Mouse (Mus musculus) gastrocnemius, postnatal 10 days (tissue): Measurements from ENCODE around the gene Mapk13. TPM values are rescaled to one million over a fixed set of nuclear protein-coding genes. Genes with fewer than 3 reads are reported as not detected.

Experiments
- DNase-seq: peaks from one replicate; pipeline ENCODE4 v3.0.0; 2021; ENCODE audit warnings: mixed read lengths
- total RNA-seq, 2 experiments: library from RNA; stranded (reverse); gene quantifications; 2 replicates each; pipeline ENCODE4 v1.2.3; 2021

The Mapk13 gene
- total RNA-seq, 2 experiments from 2014 or later = 0.90 to 0.92 TPM

DNA sequence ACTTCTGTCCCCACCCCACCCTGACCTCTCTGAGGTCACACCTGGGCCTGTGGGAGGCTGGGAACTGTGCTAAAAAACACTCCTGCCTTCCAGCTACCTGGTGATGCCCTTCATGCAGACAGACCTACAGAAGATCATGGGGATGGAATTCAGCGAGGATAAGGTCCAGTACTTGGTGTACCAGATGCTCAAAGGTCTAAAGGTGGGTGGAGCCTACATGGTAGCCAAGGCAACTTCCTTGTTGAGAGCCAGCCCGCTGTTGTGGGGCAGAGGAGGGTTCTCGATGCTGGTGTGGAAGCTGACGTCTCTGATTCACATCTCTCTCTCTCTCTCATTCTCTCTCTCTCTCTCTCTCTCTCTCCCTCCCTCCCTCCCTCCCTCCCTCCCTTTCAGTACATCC is 6.1 kb downstream of the Mapk13 start:
- DNase-seq = no peak

DNA sequence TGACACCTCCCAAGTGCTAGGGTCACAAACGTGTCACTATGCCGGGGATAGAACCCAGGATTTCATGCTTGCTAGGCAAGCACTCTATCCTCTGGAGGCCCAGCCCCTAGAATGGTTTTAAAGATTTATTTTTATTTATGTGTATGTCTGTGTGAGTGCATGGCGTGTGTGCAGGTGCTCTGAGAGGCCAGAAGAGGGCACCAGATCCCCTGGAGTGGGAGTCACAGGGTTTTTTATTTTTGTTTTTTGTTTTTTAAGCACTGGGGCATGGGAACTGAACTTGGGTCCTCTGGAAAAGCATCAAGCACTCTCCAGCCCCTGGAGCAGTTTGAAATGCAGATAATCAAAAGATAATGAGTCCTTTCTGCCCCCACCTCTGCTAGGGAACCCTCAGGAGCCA is 7.7 kb downstream of the Mapk13 start:
- no peak for DNase-seq

DNA sequence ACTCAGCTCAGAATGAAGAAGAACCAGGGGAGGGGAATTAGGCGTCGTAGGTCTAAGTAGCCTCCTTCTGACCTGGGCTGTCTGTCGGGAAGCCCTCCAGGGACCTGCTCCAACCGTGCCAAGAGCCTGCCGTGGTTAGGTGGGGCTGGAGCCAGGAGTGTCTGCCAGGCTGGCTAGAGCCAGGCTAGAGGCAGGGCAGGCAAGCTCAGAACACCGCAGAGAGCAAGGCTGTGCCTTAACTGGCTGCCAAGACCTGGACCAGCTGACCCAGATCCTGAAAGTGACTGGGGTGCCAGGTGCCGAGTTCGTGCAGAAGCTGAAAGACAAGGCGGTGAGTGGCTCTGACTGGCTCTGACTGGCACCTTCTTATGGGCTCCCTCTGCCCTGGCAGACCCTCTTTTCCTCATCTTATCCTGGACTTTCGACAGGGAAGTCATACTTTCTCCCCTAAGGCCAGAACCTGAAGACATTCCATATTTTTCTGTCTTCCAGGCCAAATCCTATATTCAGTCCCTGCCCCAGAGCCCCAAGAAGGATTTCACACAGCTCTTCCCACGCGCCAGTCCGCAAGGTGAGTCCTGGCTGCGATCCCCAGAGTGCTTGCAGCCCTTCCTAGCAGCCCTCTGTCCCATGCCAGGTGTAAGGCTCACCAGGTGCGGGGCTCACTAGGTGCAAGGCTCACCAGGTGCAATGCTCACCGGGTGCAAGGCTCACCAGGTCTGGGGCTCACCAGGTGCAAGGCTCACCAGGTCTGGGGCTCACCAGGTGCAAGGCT is 8.3 kb downstream of the Mapk13 start:
- peak; percentile 55 for DNase-seq

DNA sequence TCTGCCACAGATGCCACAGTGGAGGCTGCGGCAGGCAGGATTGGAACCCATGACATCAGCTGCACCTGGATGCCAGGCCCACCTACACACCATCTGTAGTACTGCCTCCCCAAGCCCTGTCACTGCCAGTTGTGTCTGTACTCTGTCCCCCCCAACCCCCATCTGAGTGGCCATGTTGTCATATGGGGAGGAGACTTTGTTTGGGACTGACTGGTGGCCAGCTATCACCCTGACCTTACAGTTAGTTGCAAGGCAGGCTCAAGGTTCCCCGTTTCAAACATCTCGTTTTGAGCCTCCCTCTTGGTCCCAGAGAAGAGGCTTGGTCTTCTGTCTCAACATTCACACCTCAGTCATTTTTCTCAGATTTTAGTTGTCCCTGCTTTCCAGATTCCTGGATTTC is 10.6 kb downstream of the Mapk13 start:
- DNase-seq = no peak

DNA sequence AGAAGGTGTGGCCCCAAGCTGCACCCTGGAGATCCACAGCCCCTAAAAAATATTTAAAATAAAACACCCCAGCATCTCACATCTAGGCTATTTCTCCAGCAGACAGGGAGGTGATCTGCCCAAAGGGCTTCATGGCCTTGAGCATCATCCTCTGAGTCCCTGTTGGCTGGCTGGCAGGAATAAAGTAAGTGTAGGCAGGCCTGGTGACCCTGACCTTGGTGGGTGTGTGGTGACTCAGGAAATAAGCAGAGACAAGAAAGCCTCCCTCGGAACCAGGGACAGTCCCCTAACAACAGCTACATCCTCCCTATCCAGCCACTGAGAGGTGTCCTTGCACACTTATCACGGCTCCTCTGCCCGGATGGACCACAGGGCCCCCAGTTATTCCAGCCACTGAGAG is 11.7 kb downstream of the Mapk13 start:
- DNase-seq = no peak

DNA sequence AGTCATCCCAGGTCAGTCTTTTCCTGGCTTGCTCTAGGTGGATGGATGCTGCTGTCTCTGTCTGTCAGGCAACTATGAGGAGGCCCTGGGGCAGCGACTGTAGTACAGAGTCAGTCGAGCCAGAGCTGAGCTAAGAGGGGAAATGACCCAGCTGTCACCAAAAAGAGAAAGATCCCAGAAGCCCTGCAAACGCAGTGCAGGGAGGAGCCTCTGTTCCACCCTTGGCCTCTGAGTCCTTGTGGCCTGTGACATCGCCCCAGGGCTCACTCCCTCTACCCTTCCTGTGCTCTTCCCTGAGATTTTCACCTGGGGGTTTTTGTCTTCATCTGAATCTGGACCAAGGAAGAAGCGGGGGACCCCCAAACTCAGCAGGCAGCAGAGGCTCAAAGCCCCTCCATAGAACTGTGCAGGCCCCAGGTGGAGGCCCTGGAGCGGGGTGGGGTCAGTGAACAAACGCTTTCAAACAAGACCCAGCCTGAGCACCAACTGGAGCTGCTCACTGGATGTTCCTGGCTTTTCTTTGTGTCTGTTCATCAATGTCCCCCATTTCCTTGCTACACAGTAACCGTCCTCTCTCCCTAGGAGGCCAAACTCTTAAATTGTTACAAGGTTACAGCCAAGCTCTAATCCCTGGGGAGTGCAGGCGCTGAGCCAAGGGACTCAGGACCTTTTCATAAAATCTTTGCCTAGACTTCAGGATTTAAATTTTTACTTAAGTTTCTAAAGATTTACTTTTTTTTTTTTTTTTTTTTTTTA is 12.4 kb downstream of the Mapk13 start:
- DNase-seq = no peak

DNA sequence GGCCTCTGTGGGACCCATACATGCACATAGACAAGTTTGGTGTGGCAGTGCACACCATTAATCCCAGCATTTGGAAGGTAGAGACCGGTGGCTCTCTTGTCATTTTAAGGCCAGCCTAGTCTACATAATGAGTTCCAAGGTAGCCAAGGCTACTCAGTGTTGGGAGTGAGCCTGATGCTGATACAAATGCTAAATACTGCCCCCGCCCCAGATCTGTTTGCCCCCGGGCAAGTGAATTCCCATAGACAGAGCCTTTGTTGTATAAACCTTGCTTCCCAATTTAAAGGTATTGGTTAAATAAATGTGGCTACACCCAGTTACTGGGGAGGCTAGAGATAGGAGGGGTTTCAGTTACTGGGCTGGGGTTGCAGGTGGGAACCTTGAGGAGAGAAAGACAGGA is 15.9 kb downstream of the Mapk13 start:
- no peak for DNase-seq

DNA sequence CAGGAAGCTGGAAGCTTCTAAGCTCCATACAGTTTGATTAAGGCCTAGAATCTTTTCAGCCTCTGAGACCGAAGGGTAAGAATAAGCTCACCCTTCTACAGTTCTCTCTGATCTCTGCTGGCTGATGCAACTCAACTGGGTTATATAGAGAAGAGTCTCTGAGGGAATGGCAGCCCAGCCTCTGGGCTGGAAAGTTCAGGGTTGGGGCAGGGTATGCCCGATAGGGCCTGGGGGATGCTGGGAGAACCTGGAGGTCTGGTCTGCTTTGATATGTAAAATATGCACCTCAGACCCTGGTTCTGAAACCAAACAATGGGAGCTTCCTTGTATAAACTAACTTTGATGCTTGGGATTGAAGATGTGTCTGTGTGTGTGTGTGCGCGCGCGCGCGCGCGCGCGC is 18.4 kb downstream of the Mapk13 start:
- no peak for DNase-seq

DNA sequence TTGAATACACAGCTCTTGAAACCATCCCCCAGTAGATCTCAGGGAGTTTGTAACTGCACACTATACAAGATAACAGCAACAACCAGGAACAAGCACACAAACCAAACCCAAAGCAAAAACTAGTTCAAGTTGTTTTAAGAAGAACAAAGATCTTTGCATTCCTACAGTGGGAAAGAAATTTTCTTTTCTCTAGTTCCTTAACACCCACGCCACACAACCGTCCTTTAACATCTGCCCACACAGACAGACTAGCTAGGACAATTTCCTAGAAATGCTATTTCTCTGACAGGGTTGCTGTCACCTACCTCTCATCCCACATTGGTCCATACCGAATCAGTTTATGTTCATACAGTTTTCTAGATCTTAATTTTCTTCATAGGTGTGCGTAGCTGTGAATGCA is 27.9 kb downstream of the Mapk13 start:
- no peak for DNase-seq

DNA sequence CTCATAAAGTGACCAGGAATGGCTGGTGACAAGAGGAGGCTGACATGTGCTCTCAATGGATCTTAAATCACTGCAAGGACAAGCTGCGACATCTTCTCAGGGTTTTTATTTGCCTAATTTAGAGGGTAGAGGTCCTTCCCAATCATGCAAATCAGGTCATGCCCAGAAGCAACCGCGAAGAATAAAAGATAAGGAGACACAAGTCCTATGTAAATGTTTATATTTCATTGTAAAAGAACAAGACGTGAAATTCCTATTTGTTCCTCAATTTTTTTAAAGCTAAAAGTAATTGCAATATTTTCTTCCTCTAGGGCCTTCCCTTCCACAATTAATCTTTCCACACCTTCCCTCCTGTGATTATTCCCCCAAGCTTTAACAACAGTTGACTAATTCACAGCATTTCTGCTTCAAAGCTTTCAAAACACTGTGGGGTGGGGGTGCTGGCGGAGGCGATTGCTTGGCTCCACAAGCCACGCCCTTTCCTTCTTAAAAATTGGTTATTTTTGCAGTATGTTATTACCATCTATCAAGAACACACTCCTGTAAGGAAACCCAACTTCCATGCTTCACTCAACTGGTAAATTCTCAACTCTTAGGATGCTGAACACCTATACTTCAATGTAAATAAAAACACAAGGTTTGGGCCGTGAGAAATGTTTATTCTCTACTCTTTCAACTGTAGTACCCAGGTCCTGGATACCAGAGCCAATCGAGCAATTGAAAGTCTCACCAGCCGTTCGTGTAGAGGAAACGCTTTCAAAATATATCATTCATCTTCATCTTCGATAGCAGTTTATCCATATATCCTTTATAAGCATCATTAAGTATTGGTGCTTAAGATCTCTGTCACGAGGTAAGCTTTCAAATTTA is 30.4 kb downstream of the Mapk13 start:
- no peak for DNase-seq

DNA sequence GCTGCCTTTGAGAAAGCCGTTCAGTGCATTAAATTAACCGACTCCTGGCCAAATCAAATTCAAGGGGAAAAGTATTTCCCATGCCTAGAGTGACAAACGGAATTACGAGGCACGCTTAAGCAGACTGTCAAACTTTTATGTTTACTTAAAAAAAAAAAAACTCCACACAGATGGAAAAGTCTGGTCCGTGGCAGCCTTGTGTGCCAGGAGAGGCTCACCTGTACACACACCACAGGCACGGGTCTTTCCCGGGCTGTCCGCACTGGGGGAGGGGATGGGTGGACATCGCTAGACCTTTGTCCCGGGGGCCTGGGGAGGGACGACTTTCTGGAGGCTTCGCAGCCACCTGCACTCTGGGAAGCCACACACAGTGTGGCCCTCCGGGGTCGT is 31.2 kb downstream of the Mapk13 start:
- DNase-seq = no peak

DNA sequence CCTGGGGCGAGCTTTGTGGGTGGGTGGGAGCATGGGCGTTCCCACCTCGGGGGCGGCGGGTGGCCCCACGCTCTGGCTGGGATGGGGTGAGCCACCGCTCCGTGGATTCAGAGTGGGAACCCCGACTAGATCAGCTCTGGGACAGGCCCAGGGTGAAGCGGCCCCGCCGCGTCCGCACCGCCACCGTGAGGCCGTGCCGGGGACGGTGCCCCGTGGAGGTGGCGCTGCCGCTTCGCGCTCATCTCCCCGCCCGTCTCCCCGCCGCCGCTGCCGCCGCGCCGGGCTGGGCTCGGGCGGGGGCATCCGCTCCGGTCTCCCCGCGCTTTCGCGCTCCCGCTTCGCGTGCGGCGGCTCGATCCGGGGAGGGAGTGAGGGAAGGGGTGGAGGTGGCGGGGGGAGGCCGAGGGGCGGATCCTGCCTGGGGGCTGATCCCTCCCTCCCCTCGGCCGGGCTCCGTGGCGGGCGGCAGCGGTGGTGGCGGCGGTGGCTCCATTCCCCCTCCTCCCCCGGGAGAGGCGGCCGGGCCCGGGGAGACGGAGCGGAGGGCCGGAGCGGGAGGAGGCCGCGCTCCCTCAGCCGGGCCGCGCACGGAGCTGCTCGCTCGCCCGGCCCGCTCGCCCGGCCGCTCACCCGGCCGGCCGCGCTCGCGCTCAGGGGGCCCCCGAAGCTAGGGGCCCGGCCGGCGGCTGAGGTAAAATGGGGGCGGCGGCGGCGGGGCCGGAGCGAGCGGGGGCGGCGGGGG is 31.7 kb downstream of the Mapk13 start, which contains the start of gene Brpf3:
Brpf3 (plus strand) TSS at position 420 of the 742 bp plus-strand sequence.
- peak; percentile 83 for DNase-seq

DNA sequence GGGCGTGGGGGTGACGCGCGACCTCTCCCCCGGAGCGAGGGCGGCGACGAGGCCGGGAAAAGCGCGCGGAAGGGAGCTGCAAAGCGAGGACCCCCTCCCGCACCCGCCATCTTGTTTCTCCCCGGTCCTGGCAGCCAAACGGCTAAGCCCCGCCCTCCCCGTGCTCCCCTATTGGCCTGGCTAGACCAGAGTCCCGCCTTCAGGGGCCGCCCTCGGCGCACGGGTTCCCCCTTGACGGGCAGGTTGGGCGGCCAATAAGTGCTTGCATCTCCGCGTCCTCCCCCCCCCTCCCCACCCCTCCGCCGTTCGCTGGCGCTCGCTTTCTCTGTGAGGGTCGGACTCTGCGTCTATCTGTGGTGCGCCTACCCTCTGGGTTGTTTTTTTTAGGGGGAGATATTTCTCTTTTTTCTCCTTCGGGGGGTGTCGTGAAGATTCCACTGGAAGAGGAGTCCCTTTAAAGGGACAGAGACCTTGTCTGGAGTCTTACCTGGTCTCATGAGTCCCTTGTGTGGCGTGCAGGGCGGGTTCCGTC is 32.4 kb downstream of the Mapk13 start:
- peak; percentile 100 for DNase-seq

DNA sequence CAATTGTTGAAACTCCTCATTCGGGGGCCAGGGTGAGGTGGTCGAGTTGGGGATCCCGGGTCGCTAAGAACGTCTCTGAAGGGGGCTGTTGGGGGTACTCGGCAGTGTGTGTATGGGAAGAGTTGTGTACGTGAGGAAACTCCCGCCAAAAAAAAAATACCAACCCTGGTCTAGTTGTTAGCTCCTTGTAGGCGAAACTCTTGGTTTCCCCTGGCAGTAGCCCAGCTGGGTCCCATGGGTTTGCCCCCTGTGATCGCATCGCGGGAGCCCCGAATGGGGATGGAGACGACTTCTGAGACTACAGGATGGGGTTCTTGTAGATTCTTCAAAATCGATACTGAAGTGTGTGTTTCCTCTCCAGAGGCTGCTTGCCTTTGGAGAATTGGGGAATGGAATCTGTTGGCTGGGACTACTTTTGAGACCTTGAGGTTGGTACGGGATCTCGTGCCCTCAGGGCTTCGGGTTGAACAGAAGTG is 32.9 kb downstream of the Mapk13 start:
- DNase-seq = peak; percentile 35

DNA sequence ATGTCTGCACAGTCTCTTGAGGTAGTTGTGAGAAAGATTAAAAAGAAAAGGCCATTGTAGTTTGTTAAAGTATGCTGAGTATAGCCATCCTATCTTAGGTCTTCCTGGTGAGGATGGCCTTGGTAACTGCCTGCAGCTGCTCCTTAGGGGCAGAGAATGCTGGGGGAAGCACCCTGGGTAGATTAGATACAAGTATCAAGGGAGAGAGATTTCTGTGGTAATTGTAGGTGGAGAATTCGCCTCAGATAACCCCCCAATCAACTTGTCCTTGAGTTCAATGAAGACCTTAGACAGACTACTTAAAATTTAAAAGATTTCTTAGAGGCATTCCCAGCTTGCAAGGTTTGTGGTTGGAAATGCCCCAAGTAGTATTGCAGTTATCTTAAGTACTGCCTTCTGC is 34.2 kb downstream of the Mapk13 start:
- no peak for DNase-seq

DNA sequence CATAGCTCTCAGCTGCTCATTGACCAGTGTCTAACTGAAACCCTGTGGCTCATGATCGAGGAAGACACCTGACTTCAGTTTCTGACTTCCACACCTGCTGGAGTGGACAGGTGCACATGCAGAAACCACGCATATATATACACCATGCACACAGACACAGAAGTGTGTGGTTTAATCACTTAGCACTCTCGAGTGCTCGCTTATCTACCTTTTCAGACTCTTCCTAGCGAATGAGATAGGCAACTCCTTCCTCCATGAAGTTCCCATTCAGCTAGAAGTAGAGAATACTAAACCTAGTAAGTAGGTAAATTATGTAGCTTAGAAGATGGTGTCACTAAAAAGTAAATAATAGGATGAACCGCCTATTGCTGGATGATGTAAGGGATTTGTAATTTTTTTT is 35.9 kb downstream of the Mapk13 start:
- no peak for DNase-seq

DNA sequence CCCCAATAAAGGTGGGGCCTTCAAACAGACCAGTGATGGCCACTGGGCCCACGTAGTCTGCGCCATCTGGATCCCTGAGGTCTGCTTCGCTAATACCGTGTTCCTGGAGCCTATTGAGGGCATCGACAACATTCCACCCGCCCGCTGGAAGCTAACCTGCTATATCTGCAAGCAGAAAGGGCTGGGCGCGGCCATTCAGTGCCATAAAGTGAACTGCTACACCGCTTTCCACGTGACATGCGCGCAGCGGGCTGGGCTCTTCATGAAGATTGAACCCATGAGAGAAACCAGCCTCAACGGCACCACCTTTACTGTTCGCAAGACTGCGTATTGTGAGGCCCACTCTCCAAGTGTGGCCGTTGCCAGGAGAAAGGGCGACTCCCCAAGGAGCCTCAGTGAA is 37.7 kb downstream of the Mapk13 start:
- no peak for DNase-seq

DNA sequence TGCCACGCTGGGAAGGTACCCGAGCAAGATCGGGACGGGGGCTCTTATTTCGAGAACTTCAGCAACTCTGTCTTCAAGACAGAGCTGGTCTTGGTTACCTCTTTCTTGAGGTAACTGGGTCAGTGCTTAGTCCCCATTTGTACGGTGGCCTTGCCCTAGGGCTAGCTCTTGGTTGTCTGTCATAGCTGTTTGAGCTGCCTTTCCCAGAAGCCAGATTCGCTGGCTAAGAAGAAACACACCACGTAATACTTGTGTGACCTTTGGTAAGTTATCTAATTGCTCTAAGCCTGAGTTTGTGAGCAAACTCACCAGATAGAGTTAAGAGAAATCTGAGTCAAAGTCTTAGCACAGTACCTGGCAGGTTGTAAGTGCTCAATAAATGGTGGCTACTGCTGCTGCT is 39.6 kb downstream of the Mapk13 start:
- no peak for DNase-seq

DNA sequence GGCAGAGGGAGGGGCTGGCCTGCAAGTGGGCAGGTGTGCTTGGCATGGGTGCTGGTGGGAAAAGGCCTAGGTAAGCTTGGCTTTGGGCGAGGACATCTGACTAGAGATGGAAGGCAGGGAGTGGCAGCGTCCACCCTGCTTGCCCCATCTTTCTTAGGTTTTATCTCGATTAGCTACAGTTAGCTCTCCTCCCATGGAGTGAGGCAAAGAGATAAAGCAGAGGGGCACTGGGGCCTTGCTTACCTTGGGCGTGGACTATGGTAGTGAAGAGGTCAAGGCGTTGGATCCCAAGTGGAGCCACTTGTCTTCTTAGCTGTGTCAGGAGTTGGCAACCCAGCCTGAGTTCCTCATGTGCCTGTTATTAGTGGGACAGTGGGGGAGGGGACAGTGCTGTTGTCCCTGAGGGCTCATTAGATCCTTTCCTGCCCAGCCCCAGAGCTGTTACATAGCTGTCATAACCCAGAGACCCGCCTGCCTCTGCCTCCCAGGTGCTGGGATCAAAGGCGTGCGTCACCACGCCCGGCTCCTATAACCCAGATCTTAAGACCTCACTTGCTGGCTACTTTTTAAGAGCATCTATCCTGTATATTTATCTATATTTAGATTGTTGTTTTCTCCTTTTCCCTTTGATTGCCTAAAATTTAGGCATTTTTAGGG is 40.2 kb downstream of the Mapk13 start:
- DNase-seq = no peak

DNA sequence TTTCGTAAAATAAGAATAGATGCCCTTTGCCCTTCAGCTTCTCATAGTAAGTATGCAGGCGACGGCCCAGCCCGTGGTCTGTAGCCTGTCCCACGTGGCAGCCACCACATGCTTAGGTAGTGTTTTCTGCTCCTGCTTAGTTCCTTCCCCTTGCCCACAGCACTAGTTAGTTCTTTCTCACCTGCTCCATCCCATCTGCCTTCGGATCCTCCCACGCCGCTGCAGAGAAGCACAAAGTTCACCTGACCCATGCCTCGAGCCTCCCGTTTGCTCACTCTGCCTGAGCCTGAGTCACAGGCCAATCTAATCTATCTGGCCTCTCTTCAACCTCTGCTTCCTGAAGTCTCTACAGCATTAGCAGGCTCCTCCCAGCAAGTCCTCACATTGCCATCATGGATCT is 43.2 kb downstream of the Mapk13 start:
- no peak for DNase-seq

DNA sequence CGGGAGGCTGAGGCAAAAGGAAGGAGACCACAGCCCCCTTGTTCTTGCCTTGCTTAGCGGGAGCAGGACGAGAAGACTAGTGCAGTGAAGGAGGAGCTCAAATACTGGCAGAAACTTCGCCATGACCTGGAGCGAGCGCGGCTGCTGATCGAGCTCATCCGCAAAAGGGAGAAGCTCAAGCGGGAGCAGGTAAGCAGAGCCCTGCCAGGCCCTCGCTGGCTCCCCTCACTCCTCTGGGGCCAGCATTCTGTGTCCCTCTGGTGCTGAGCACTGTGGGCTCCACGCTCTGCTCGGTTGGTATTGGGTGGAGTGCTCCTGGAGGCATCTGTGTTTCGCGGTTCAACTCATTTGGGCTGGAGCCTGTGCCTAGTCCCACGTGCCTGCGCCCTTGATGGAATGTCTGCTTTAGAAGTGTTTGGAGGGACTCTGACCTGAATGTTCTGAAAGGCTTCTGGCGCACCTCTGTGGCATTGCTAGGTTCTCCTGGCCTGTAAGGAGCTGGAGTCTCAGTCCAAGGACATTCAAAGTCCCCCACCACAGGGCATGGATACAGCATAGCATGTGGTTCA is 45.5 kb downstream of the Mapk13 start:
- no peak for DNase-seq
